Mouse (Mus musculus) heart, adult 2 months (tissue): ENCODE results near the gene Mcrip1.

ENCODE experiments used
- CTCF ChIP-seq: fragments of 200-600 bp; IDR thresholded peaks from 2 replicates; pipeline ENCODE4 v1.8.1; 2022; ENCODE audit warnings: antibody characterized with exemption, mild to moderate bottlenecking, moderate library complexity
- EP300 ChIP-seq: fragments of 200-500 bp; IDR thresholded peaks from 2 replicates; pipeline ENCODE4 v1.6.1; 2011; ENCODE audit warnings: low read depth, low read length, control low read depth; ENCODE audit not compliant: insufficient read depth
- POLR2A ChIP-seq: fragments of 200-500 bp; IDR thresholded peaks from 2 replicates; pipeline ENCODE4 v1.6.1; 2011; ENCODE audit warnings: mild to moderate bottlenecking, low read depth, low read length, control low read depth; ENCODE audit not compliant: insufficient read depth

DNA sequence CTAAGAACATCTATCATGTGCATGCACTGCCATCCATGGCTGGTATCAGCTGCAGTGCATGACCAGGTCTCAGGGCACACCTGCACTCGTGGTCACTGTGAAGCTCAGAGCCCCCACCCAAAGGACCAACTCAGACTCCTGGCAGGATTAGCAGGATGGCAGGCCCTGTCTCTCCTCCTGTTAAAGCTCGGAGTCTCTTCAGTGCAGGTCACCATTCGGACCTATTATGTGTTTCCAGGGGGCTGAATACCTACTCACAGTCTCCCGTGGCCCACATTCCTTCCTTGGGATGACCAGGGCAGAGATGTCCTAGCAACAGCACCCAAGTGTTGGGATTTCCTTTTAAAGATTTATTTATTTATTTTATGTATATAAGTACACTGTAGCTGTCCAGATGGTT, 32.4 kb downstream of the Mcrip1 start:
- no peak for TF ChIP-seq CTCF
- no peak for TF ChIP-seq POLR2A
- TF ChIP-seq EP300: no peak
